ENCODE assay signal across 12 mouse cellular contexts in the genomic region with DNA sequence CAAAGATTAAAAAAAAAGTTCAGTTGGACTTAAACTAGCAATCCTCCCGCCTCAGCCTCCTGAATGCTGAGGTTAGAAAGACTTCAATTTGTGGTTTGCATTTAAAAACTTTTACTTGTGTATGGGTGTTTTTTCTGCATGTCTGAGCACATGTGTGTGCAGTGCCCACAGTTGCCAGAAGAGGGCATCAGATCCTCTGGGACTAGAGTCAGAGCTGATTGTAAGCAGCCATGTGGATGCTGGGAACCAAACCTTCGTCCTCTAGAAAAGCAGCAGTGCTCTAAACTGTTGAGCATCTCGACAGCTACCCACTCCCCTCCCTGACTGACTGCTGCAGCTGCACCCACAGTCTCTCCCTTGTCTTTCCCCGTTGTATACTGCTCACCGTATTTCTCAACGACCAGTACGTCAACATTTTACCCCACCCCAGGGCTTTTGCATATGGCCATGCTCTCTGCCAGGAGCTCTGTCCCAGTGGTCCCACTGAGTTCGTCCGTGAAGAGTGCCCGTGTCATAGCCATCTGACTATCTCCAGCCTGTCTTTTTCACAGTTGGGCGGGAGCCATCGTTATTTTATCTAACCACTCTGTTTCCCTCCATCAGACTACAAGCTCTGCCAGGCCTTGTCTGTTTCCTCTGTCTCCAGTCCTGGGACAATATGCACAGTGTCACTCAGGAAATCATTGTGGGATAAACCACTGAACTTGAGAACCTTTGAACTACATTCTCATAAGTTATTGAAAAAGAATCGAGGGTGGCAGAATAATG. TPM values are rescaled to one million over a fixed set of nuclear protein-coding genes. Genes with fewer than 3 reads are reported as not detected.
DNase-seq lines count a peak whose midpoint lies in the region; ATAC-seq and TF ChIP-seq lines count a peak whose summit lies in the region.
"Had no signal": no experiment of that assay in that cellular context is flagged by ENCODE, and none has a peak within 500 bp of the region (broad histone marks: within the 10 kb centered on the region; RNA-seq: fewer than 3 reads in every experiment).

No protein-coding gene starts in this region.

- H3K4me1 ChIP-seq in kidney, adult 2 months (ENCODE audit: control insufficient read depth, insufficient read depth, low read length), result no peaks in the 10 kb centered on the region
- H3K4me1 ChIP-seq in kidney, embryonic 15.5 days, result peaks cover 24% of the 10 kb centered on the region
- peaks cover 40% of the 10 kb centered on the region for H3K4me1 ChIP-seq in G1E (ENCODE audit: insufficient read depth, low read depth, low read length)
- peaks cover 74% of the 10 kb centered on the region for H3K4me1 ChIP-seq in liver, embryonic 12.5 days
- peaks cover 11% of the 10 kb centered on the region for H3K4me1 ChIP-seq in limb, embryonic 10.5 days

- no peak overlapping the region for H3K4me3 ChIP-seq in kidney, adult 2 months (ENCODE audit: insufficient read depth, low read depth, low read length)
- no peak overlapping the region for H3K4me3 ChIP-seq in kidney, embryonic 15.5 days (replicated peaks)
- no peak overlapping the region for H3K4me3 ChIP-seq in G1E (ENCODE audit: low read depth, low read length)
- no peak overlapping the region for H3K4me3 ChIP-seq in liver, embryonic 12.5 days
- H3K4me3 ChIP-seq in limb, embryonic 10.5 days, result no peak overlapping the region
- H3K4me3 ChIP-seq: neural tube, embryonic 15.5 days had no signal

- H3K36me3 ChIP-seq in kidney, adult 2 months (ENCODE audit: control insufficient read depth, insufficient read depth, low read length), result no peaks in the 10 kb centered on the region
- H3K36me3 ChIP-seq in kidney, embryonic 15.5 days, result peaks cover 48% of the 10 kb centered on the region
- H3K36me3 ChIP-seq in G1E (replicated peaks), result no peaks in the 10 kb centered on the region
- 0 out of 2 replicates have a peak, but pooled peaks cover 4% of the 10 kb centered on the region for H3K36me3 ChIP-seq in liver, embryonic 12.5 days
- no peaks in the 10 kb centered on the region for H3K36me3 ChIP-seq in limb, embryonic 10.5 days

- peak; percentile 42 for TF ChIP-seq CTCF in kidney, adult 2 months (conservative IDR thresholded peaks at IDR 0.05; ENCODE audit: insufficient read depth, insufficient read length, low read depth, low read length)
- peak; percentile 32; the same call in 1 of the 2 replicates for TF ChIP-seq CTCF in G1E (IDR thresholded peaks at IDR 0.05; ENCODE audit: low read depth, low read length)

- H3K4me2 ChIP-seq in kidney, embryonic 15.5 days, result no peak overlapping the region
- H3K4me2 ChIP-seq in liver, embryonic 12.5 days, result no peak overlapping the region
- H3K4me2 ChIP-seq: neural tube, embryonic 15.5 days had no signal

- H3K27ac ChIP-seq in kidney, adult 2 months (ENCODE audit: insufficient read depth, low read depth, low read length), result no peak overlapping the region
- H3K27ac ChIP-seq in kidney, embryonic 15.5 days, result no peak overlapping the region
- H3K27ac ChIP-seq in liver, embryonic 12.5 days, result peak overlapping the region; percentile 71
- no peak overlapping the region for H3K27ac ChIP-seq in limb, embryonic 10.5 days
- H3K27ac ChIP-seq: macrophage; neural tube, embryonic 15.5 days had no signal

- no peak for TF ChIP-seq POLR2A in kidney, adult 2 months (IDR thresholded peaks at IDR 0.05; ENCODE audit: low read depth, low read length)

- no peaks in the 10 kb centered on the region for H3K27me3 ChIP-seq in kidney, adult 2 months (replicated peaks; ENCODE audit: control insufficient read depth, insufficient read depth, low read length)
- H3K27me3 ChIP-seq in kidney, embryonic 15.5 days, result no peaks in the 10 kb centered on the region
- H3K27me3 ChIP-seq in G1E (ENCODE audit: insufficient read depth, low read length), result peaks cover 45% of the 10 kb centered on the region
- H3K27me3 ChIP-seq in liver, embryonic 12.5 days (replicated peaks), result peaks cover 36% of the 10 kb centered on the region
- peaks cover 16% of the 10 kb centered on the region for H3K27me3 ChIP-seq in limb, embryonic 10.5 days (ENCODE audit: low read depth, poor library complexity, severe bottlenecking)
- H3K27me3 ChIP-seq: neural tube, embryonic 15.5 days had no signal

- H3K9me3 ChIP-seq in kidney, embryonic 15.5 days (replicated peaks), result 0 out of 2 replicates have a peak, but pooled peaks cover 4% of the 10 kb centered on the region
- peaks cover 3% of the 10 kb centered on the region for H3K9me3 ChIP-seq in G1E (replicated peaks)
- 0 out of 2 replicates have a peak, but pooled peaks cover 4% of the 10 kb centered on the region for H3K9me3 ChIP-seq in liver, embryonic 12.5 days (replicated peaks)
- no peaks in the 10 kb centered on the region for H3K9me3 ChIP-seq in limb, embryonic 10.5 days (replicated peaks)
- H3K9me3 ChIP-seq: neural tube, embryonic 15.5 days had no signal

- WGBS in kidney, adult 2 months, result 88% methylated on average over 13 of the region's 13 CpGs
- 93% methylated on average over 13 of the region's 13 CpGs for WGBS in kidney, embryonic 15.5 days
- WGBS in liver, embryonic 12.5 days (ENCODE audit: insufficient replicate concordance), result 53% methylated on average over 13 of the region's 13 CpGs
- 93% methylated on average over 13 of the region's 13 CpGs for WGBS in limb, embryonic 10.5 days

- H3K9ac ChIP-seq in kidney, embryonic 15.5 days, result no peak overlapping the region
- H3K9ac ChIP-seq in liver, embryonic 12.5 days, result no peak overlapping the region
- H3K9ac ChIP-seq: neural tube, embryonic 15.5 days had no signal

- ATAC-seq in kidney, embryonic 15.5 days (replicated peaks; ENCODE audit: low FRiP score), result no peak
- ATAC-seq in G1E (ENCODE audit: extremely low read depth, insufficient number of reproducible peaks, low FRiP score, poor library complexity, severe bottlenecking), result no peak
- ATAC-seq in liver, embryonic 12.5 days, result no peak

- DNase-seq in kidney, adult 2 months, result no peak
- DNase-seq in 416B (ENCODE audit: low read depth) (peak; percentile 93), G1E (ENCODE audit: low spot score) (no peak)
- no peak for DNase-seq in thymus, postnatal 10 days (ENCODE audit: low spot score in 2 of 2)
- no peak for DNase-seq in limb, embryonic 10.5 days (ENCODE audit: low spot score)
- no peak for DNase-seq in right cerebral cortex, postnatal 25 days
- DNase-seq: heart, postnatal 36 days; layer of hippocampus, adult 9-11 months had no signal

RNA-seq across cellular contexts. Expression of a gene that starts 7.6 kb away (rescaled TPM):
- polyA plus RNA-seq in kidney, adult 2 months (2012; rRNA removed), result 87.9 and 88.9 TPM in 2 replicates
- polyA plus RNA-seq in kidney, embryonic 15.5 days (2015; fragmentation: Nextera tagmentation; extraction: Ambion mirVana), result 194 and 195 TPM in 2 replicates
- total RNA-seq in G1E (2014; fragmentation: Nextera tagmentation) (95.0 and 118 TPM in 2 replicates), G1E (2017) (288 and 328 TPM in 2 replicates)
- polyA plus RNA-seq in G1E (2012), result 630 and 764 TPM in 2 replicates
- 130 and 143 TPM in 2 replicates for polyA plus RNA-seq in liver, embryonic 12.5 days (2016; fragmentation: Nextera tagmentation; extraction: Ambion mirVana)
- 173 and 203 TPM in 2 replicates for polyA plus RNA-seq in limb, embryonic 10.5 days (2016; fragmentation: Nextera tagmentation; extraction: Ambion mirVana)

RNA-seq across cellular contexts. Expression of a gene that starts 13.9 kb away (rescaled TPM):
- polyA plus RNA-seq in kidney, adult 2 months (2012; rRNA removed), result 30.2 and 33.7 TPM in 2 replicates
- 39.4 and 39.5 TPM in 2 replicates for polyA plus RNA-seq in kidney, embryonic 15.5 days (2015; fragmentation: Nextera tagmentation; extraction: Ambion mirVana)
- total RNA-seq in G1E (2014; fragmentation: Nextera tagmentation) (0.38 and 0.44 TPM in 2 replicates), G1E (2017) (0.33 and 0.35 TPM in 2 replicates)
- 0.11 and 0.15 TPM in 2 replicates for polyA plus RNA-seq in G1E (2012)
- polyA plus RNA-seq in liver, embryonic 12.5 days (2016; fragmentation: Nextera tagmentation; extraction: Ambion mirVana), result 6.5 and 7.8 TPM in 2 replicates
- 10.1 and 10.4 TPM in 2 replicates for polyA plus RNA-seq in limb, embryonic 10.5 days (2016; fragmentation: Nextera tagmentation; extraction: Ambion mirVana)
- polyA plus RNA-seq: macrophage had no signal

RNA-seq across cellular contexts. Expression of a gene that starts 31.3 kb away (rescaled TPM):
- 236 and 288 TPM in 2 replicates for polyA plus RNA-seq in kidney, adult 2 months (2012; rRNA removed)
- polyA plus RNA-seq in kidney, embryonic 15.5 days (2015; fragmentation: Nextera tagmentation; extraction: Ambion mirVana), result 745 and 748 TPM in 2 replicates
- 559 and 654 TPM in 2 replicates for total RNA-seq in G1E (2014; fragmentation: Nextera tagmentation)
- total RNA-seq in G1E (2017), result 144 and 152 TPM in 2 replicates
- polyA plus RNA-seq in G1E (2012), result 761 and 867 TPM in 2 replicates
- 445 and 464 TPM in 2 replicates for polyA plus RNA-seq in liver, embryonic 12.5 days (2016; fragmentation: Nextera tagmentation; extraction: Ambion mirVana)
- 654 and 733 TPM in 2 replicates for polyA plus RNA-seq in limb, embryonic 10.5 days (2016; fragmentation: Nextera tagmentation; extraction: Ambion mirVana)
